Mouse (Mus musculus) embryonic fibroblast, embryonic 13.5 days (primary cell): ENCODE data around the gene Pak1ip1. TPM values are rescaled to one million over a fixed set of nuclear protein-coding genes. Genes with fewer than 3 reads are reported as not detected.
"Not testable (repeated sequence)": the region's sequence is repeated elsewhere in the genome, so short reads cannot be mapped to it uniquely, and the experiment has no call there.

Experiments used
- H3K27ac ChIP-seq: 2 replicates; pipeline ENCODE4 v1.5.1; 2012; ENCODE audit warnings: low read length, control low read depth, inconsistent platforms; ENCODE audit not compliant: insufficient read depth
- H3K4me1 ChIP-seq: 2 replicates; pipeline ENCODE4 v1.6.1; 2011; ENCODE audit warnings: low read length; ENCODE audit not compliant: control insufficient read depth, insufficient read depth
- H3K4me3 ChIP-seq: 2 replicates; pipeline ENCODE4 v1.5.1; 2011; ENCODE audit warnings: mild to moderate bottlenecking, control low read depth, low read length; ENCODE audit not compliant: insufficient read depth
- CTCF ChIP-seq: IDR thresholded peaks from 2 replicates; pipeline ENCODE4 v1.5.1; 2011; ENCODE audit warnings: mild to moderate bottlenecking, control low read depth, low read length, moderate library complexity, borderline replicate concordance; ENCODE audit not compliant: insufficient read depth
- POLR2A ChIP-seq: IDR thresholded peaks from 2 replicates; pipeline ENCODE4 v1.6.1; 2011; ENCODE audit warnings: low read depth, mild to moderate bottlenecking, control low read depth, low read length, moderate library complexity
- polyA plus RNA-seq: library from polyadenylated mRNA; stranded (reverse); fragments of >200 nt; gene quantifications from 2 replicates; pipeline ENCODE4 v1.2.4, GENCODE M21; 2011; ENCODE audit warnings: low read depth; ENCODE audit not compliant: missing spikeins, insufficient read length

Gene Pak1ip1
- polyA plus RNA-seq, 1 experiment: 54.7 TPM

DNA sequence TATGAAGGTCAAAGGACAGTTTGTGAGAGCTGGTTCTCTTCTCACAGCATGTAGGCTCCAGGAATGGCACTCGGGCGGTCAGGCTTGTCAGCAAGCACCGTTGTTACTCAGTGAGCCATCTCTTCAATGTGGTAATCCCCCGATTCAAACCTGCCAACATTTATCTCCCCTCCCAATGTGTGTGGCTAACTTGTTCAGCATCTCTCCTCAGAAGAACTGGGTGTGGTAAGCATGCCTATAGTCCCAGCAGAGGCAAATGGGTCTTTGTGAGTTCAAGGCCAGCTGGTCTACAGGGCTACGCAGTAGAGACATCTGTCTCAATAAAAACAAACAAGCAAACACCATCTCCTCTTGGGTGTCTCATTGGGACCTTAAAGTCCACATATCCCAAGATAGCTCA, 27.8 kb upstream of the Pak1ip1 start:
- no peak overlapping the region for H3K27ac ChIP-seq
- H3K4me1 ChIP-seq: no peaks in the 10 kb centered on the region
- H3K4me3 ChIP-seq: no peak overlapping the region
- TF ChIP-seq CTCF: no peak
- no peak for TF ChIP-seq POLR2A

DNA sequence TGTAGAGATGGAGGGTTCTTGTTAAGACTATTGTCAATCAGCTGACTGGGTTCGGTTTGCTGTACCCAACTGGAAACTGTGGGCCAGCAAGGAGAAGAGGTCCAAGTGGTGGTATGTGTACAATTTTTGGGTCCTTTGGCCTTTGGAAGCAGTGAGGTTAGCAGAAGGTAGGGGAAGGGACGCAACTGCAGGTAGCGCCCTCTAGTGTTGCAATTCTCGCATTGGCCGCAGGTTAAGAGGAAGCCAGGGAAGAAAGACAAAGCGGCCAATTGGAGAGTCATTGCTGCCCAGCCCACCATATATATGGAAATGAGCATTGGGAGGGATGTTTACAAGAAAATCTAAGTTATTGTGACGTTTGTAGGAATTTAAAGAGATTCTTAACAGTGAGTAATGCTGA, 23.2 kb upstream of the Pak1ip1 start:
- no peaks in the 10 kb centered on the region for H3K4me1 ChIP-seq
- no peak overlapping the region for H3K27ac ChIP-seq
- H3K4me3 ChIP-seq: no peak overlapping the region
- TF ChIP-seq CTCF (peak; percentile 85; the same call in 1 of the 2 replicates), POLR2A (no peak)

DNA sequence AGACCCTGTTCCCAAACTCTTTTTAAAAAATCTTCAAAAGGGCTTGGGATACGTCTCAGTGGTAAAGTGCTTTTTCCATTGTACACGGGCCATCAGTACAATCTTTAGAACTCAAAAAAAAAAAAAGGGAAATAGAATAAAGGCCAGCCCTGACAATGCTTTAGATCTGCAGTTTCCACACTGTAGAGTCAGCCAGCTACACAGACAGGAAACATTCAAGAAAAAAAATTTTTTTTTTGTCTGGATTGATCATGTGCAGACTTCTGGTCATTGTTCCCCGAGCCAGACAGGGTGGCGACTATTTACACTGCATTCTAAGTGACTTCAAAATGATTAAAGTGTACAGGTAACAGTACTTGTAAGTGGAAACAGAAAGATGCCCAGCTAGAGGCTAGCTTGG, 22.2 kb upstream of the Pak1ip1 start:
- no peaks in the 10 kb centered on the region for H3K4me1 ChIP-seq
- H3K27ac ChIP-seq: no peak overlapping the region
- H3K4me3 ChIP-seq: no peak overlapping the region
- no peak for TF ChIP-seq POLR2A
- TF ChIP-seq CTCF: no peak

DNA sequence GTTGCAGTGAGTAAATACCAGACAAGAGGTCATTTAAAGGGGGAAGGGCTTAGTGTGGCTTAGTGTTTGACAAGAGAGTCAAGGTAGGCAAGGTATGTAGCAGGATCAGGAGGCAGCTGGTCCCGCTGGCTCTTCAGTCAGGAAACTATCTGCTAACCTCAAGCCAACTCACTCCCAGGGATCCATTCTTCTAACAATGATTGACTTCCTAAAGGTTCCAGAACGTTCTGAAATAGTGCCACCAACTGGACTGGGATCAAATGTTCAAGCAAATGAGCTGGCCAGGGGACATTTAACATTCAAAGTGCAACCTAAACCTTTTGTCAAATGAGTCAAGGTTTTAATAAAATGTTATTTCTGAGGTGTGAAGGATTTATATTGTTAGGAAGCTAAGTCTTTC, 21.5 kb upstream of the Pak1ip1 start:
- no peaks in the 10 kb centered on the region for H3K4me1 ChIP-seq
- TF ChIP-seq POLR2A: no peak
- no peak for TF ChIP-seq CTCF
- no peak overlapping the region for H3K4me3 ChIP-seq
- H3K27ac ChIP-seq: no peak overlapping the region

DNA sequence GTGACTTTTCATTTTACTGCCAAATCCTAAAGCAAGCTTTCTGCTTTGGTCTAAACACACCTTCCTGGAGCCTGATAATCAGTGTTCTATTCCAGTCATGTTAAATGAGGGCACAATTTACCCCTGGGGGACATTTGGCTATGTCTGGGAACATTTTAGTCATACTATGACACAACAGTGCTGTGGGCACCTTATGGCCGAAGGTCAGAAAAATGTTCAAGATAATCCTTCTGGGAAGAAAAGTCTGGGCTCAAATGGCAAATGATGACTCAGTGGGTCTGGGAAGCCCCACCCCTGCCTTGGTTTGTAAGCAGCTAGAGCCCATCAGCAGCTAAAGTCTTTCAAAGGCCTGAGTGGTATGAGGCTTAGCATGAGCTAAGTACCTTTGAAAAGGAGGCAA, 18.1 kb upstream of the Pak1ip1 start:
- no peak overlapping the region for H3K4me3 ChIP-seq

DNA sequence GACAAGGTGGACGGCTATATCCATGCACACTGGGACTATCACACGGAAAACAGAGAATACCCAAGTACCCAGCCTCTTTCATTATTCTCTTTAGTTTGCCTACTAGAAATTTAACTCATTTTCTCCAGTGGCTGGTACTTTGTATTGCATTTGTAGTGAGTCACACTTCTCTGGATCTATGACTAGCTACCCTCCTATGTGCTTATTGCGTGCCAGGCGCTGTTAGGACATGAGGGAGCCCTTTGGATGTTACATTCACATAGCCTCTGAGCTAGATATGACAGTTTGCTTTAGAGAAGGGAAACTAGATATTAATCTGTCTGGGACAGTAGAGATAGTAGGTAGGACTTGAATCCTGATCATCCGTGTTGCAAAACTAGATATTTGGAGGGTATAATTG, 14.7 kb upstream of the Pak1ip1 start:
- H3K4me1 ChIP-seq: no peaks in the 10 kb centered on the region
- TF ChIP-seq POLR2A (no peak), CTCF (no peak)
- no peak overlapping the region for H3K4me3 ChIP-seq
- no peak overlapping the region for H3K27ac ChIP-seq

More for the DNA sequence above, 18.1 kb upstream of the Pak1ip1 start:
- TF ChIP-seq POLR2A (no peak), CTCF (no peak)
- H3K27ac ChIP-seq: peak overlapping the region; percentile 81
- no peaks in the 10 kb centered on the region for H3K4me1 ChIP-seq

DNA sequence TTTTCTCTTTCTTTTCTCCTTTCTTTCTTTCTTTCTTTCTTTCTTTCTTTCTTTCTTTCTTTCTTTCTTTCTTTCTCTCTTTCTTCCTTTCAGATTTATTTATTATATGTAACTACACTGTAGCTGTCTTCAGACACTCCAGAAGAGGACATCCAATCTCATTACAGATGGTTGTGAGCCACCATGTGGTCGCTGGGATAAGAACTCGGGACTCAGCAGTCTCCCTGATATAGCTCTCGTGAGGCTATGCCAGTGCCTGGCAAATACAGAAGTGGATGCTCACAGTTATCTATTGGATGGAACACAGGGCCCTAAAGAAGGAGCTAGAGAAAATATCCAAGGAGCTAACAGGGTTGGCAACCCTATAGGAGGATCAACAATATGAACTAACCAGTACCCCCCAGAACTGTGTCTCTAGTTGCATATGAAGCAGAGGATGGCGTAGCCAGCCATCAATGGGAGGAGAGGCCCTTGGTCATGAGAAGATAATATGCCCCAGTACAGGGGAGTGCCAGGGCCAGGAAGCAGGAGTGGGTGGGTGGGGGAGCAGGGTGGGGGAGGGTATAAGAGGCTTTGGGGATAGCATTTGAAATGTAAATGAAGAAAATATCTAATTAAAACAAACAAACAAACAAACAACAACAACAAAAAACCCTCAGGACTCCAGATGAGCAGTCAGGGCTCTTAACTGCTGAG, 13.1 kb upstream of the Pak1ip1 start:
- H3K27ac ChIP-seq, H3K4me3 ChIP-seq, H3K4me1 ChIP-seq: not testable (repeated sequence)

DNA sequence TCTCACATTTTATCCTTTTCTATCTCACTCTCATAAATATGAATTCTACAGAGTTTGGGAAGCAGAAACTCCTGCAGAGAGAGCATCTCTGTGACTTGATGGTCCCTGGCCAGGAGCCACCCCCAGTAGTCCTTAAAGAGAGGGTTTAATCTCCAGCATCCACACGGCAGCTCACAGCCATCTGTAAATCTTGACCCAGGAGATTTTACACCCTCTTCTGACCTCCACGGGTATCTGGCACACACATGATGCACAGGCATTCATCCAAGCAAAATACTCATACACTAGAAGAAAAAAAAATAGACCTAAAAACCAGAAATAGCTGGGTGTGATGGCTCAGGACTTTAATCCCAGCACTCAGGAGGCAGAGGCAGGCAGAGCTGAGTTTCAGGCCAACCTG, 12.4 kb upstream of the Pak1ip1 start:
- no peak for TF ChIP-seq POLR2A
- TF ChIP-seq CTCF: no peak
- Histone ChIP-seq H3K27ac (no peak overlapping the region), H3K4me1 (no peaks in the 10 kb centered on the region), H3K4me3 (no peak overlapping the region)

DNA sequence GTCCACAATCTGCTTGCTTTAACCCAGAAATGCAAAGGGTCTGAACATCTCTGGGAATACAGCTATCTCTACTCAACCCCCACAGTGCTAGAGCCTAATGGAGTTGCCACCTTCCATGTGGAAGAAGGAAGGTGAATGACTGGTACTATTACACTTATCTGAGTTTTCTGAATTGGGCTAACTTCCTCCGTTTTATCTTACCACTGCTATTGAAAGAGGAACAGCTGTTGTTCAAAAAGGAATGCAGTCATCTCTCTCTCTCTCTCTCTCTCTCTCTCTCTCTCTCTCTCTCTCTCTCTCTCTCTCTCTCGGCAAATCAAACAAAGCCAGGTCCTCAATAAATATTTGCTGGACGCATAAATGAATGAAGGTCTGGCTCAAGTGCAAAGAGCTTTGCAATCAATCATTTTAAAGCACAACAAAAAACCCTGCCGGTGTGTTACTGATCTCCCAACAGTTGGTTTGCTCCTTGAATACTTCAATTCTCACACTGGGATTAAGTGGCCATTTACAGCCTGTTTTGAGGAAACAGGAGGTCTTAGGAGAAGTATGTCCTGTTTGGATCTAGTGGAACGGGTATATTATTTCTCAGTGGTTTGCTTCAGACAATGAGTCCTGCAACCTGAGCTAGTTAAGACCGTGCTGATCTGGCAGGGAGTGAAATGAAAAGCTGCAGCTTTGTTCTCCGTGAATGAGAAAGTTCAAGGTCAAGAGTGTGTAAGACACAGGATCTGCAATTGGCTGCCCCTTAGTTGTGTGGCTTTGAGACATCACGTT, 6.1 kb upstream of the Pak1ip1 start:
- no peaks in the 10 kb centered on the region for H3K4me1 ChIP-seq
- H3K27ac ChIP-seq: no peak overlapping the region
- no peak for TF ChIP-seq POLR2A
- TF ChIP-seq CTCF: no peak
- no peak overlapping the region for H3K4me3 ChIP-seq

DNA sequence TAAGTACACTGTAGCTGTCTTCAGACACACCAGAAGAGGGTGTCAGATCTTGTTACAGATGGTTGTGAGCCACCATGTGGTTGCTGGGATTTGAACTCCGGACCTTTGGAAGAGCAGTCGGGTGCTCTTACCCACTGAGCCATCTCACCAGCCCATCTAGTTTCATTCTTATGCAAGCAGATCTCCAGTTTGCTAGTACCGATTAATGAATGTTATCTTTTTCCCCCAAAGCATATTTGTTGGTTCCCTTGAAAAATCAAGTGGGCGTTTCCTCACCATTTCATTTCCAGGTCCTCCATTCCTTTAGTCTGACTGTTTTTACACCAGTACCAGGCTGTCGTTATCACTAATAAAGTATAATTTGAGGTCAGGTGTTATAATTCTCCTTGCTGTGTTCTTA, 2.3 kb upstream of the Pak1ip1 start:
- not testable (repeated sequence) for H3K4me1 ChIP-seq, H3K27ac ChIP-seq

More for the DNA sequence above, 2.3 kb upstream of the Pak1ip1 start:
- H3K4me3 ChIP-seq: not testable (repeated sequence)
